Mouse (Mus musculus) frontal cortex, postnatal 36 days (tissue): Measurements from ENCODE around the gene Slc34a2.

ENCODE experiments used
- DNase-seq, 2 experiments: peaks; one replicate each; pipeline ENCODE4 v3.0.0; 2022; ENCODE audit warnings: low spot score in 2 of 2

The Slc34a2 gene

GRCm38 (mm10) chr5:53025276-53025973 lies 12.5 kb upstream of the Slc34a2 start:
- no peak for DNase-seq

DNA sequence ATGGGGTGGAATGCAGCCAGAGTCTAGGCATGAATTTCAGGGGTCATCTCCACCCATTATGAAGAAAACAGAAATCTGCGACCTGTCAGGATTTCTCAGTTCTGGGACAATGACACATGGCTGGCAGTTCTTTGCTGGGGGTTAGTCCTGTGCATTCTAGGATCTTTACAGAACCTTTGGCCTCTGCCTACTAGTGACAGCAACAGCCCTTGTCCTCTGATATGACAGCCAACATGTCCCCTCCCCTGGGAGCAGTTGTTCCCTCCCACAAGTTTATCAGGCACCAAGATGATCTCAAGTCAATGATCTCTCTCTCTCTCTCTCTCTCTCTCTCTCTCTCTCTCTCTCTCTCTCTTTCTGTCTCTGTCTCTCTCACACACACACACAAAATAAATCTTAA lies 6.5 kb upstream of the Slc34a2 start:
- DNase-seq: no peak

GRCm38 (mm10) chr5:53042034-53042748 lies 4.3 kb downstream of the Slc34a2 start:
- no peak for DNase-seq

- DNase-seq: no peak
Measured at GRCm38 (mm10) chr5:53042771-53043371, 5.0 kb downstream of the Slc34a2 start.

DNA sequence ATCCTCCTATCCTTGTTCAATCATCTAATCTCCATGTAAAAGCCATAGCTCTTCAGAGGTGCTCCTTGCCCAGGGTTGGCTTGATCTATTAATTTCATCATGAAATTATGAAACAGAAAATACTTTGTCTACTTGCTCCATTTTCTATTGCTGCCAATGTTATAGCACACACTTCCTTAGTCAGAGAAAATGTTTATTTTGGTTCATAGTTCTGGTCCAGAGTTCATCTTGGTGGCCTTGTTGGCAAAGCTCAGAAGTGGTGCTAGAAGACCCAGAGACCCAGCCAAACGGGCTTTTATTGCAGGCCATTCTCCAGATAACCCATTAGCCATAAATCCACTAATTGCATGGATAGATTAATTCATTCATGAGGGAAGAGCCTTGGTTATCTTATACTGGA lies 5.8 kb downstream of the Slc34a2 start:
- DNase-seq: no peak

DNA sequence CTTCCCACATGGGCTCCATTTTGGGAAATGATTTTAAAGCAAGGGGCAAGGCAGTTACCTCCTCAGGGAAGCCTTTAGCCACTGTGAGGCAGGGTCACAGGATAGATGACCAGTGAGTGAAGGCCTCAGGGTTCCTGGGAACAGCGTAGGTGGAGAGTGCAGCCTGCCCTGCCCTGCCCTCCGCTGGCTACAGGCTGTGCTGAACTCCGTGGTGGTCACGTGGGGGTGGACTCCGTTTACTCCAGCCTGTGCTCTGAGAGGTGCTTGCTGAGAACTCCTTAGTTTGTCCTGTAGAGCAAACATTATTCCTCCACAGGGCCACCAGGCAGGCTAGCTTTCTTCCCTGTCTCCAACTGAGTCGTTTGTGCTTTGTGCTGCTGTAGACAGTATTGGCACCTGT lies 10.1 kb downstream of the Slc34a2 start:
- DNase-seq: no peak

DNA sequence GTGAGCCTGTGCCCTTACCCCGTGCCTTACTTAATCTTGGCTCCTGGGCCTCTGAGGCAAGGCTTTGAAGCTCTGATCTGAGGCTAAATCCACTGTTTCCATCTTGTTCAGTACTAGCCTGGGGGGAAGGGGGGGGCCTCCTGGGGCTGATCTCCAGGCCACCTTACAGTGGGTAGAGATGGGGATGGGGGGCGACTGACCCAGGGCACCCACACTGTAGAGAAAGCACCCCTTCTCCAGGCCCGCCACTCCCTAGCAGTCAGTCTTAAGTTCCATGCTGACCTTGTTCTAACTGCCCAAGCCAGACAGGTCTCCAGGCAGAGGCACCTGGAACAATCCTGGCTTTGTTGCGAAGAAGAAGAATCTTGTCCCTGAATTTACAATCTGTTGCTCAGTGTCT lies 10.7 kb downstream of the Slc34a2 start:
- DNase-seq: no peak

DNA sequence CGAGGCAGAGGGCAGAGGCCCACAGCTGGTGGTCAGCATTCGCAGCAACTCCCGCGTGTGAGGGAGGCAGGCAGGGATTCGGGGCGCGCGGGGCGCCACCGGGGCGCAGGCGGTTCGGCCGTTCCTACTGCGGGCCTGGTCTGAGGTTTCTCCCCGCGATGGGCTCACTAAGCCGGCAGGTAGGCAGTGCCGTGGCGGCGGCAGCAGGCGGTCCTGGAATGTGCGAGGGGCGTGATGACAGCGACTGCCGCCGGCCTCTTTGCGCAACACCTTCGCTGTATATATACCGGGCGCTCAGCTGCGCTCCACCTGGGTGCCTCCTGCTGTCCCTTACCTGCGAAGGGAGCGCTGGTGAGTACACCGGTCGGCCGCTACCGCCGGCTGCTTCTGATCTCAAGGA lies 11.2 kb downstream of the Slc34a2 start:
- DNase-seq: no peak

GRCm38 (mm10) chr5:53050963-53051362 lies 13.1 kb downstream of the Slc34a2 start:
- no peak for DNase-seq

- DNase-seq: peak; percentile 1 to 4
Measured at GRCm38 (mm10) chr5:53053246-53053645, 15.4 kb downstream of the Slc34a2 start.

GRCm38 (mm10) chr5:53061532-53062130 lies 23.8 kb downstream of the Slc34a2 start:
- no peak for DNase-seq

GRCm38 (mm10) chr5:53074553-53074952 lies 36.7 kb downstream of the Slc34a2 start:
- no peak for DNase-seq

DNA sequence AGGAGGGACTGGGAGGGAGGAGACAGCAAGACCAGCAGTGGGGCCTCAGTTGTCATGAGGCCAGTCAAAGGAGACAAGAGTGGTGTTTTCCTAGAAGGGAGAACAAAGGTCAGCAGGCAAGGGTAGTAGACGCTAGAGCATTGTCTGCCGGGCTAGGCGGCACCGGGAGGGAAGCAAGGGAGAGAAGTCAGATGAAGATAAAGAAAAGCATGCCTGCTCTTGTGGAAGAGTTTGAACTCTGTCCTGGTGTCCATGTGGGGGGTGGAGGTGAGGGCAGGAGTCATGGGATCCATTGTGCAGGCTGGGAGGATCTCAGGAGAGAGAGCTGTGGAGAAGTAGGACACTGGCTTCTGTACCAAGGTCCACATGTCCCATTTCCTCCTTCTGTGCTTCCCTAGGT lies 40.6 kb downstream of the Slc34a2 start:
- no peak for DNase-seq

- no peak for DNase-seq
Measured at GRCm38 (mm10) chr5:53087452-53087851, 49.6 kb downstream of the Slc34a2 start.

DNA sequence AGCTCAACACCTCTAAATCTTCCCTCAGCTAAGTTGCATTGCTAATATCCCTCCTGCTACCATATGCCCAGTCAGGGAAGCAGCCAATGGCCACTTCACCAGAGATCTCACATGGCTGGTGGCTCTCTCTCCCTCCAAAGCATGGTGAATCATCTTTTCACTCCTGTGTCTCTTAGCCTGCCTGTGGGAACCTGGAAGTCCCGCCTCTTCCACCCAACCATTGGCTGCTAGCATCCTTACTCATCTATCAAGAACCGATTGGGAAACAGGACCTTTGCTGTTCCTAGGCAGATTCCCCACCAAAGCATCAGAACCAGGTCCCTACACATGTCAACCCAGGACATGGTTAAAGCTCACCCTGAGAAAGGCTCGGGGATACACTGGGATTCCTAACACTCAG lies 53.5 kb downstream of the Slc34a2 start:
- no peak for DNase-seq

DNA sequence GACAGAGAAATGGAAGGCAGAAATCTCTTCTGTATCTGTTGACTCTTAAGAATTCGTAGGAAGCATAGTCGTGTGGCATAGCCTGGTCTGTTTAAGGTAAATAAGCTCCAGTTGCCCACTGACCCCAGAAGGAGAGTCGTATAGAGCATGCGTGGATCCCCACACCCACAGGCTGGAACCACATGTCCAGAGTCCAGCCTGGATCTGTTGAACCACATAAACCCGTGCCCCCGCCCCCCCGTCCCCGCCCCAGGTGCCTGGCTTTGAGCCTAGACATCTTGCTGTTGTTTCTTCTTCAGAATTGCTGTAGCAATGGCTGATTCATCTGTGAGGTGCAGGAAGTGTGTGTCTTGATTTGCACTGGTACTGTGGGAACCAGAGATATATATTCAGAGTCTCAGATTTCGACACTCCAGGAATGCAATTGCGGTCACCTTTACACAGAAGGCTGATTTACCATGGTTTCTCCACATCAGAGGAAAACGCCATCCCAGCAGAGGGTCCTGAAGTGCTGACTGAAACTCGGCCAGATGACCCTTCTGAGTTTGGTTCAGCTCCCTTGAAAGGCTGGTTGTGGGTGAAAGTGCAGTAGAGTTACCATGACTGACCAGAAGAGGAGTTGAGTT lies 64.1 kb downstream of the Slc34a2 start:
- DNase-seq: no peak

GRCm38 (mm10) chr5:53104177-53104855 lies 66.4 kb downstream of the Slc34a2 start:
- no peak for DNase-seq

- DNase-seq: no peak
Measured at GRCm38 (mm10) chr5:53105716-53106115, 67.8 kb downstream of the Slc34a2 start.

DNA sequence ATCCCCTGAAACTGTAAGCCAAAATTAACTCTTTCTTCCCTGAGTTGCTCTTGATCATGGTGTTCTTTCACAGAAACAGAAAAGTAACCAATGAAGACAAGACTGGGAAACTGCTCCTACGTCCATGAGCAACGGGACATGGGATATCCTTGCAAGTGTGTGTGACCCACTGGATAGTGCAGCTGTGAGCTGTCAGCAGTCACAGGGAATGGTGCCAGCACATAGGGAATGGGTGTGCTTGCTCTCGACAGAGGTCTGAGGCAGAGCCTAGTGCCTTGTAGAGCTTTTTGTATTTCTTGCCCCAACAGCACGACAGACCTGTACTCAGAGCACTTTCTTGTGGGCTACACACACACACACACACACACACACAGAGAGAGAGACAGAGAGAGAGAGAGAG lies 68.2 kb downstream of the Slc34a2 start:
- DNase-seq: no peak

DNA sequence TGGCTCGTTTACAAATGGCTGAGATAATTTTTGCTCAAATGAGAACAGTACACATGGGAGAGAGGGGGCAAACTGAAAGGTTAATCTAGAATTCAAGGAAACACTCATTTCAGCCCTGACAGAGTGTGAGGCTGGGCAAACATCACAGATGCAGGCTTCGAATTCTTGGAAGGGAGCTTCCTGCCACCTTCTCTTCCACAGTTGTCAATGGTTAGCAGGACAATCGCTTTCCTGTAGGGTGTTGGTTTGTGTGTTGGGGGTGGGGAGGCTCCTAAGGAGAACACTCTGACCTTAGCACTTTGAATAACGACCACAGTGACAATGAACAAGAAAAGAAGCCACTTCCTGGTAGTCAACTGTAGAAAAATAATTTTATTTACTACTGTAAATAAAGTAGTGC lies 68.8 kb downstream of the Slc34a2 start:
- DNase-seq: no peak

DNA sequence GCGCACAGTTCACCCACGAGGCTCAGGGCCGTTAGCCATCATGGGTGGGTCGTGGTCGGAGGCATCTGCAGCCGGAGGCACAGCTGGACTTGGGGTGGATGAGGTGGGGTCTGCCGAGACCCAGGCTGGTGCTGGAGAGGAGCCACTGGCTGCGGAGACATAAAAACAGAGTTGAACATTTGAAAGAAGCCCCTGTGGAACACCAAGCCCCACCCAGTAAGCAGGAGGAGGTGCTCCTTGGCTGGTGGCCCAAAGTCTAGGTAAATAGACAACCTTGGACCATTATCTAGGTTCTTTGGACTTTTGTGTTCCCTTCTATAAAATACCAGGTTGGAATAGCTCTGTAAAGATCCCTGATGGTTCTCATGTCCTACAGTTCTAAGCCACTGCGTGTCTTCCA lies 70.1 kb downstream of the Slc34a2 start:
- DNase-seq: no peak

GRCm38 (mm10) chr5:53108668-53109067 lies 70.8 kb downstream of the Slc34a2 start:
- DNase-seq: no peak
